Mouse (Mus musculus): Measurements from ENCODE around the gene Ecsit.

Gene Ecsit

GRCm38 (mm10) chr9:22050351-22050889 lies 34.8 kb downstream of the Ecsit start:
- peak in 1 of 2 experiments; percentile 52 for DNase-seq

GRCm38 (mm10) chr9:22049721-22050270 lies 35.4 kb downstream of the Ecsit start:
- DNase-seq, result no peak

- no peak for DNase-seq
Observed at GRCm38 (mm10) chr9:22049315-22049714, 35.9 kb downstream of the Ecsit start.

- no peak for DNase-seq
Observed at GRCm38 (mm10) chr9:22047329-22047728, 37.9 kb downstream of the Ecsit start.

GRCm38 (mm10) chr9:22041832-22042231 lies 43.4 kb downstream of the Ecsit start:
- DNase-seq, result no peak

- DNase-seq, result no peak
Observed at GRCm38 (mm10) chr9:22037826-22038225, 47.4 kb downstream of the Ecsit start.

- DNase-seq, result no peak
Observed at GRCm38 (mm10) chr9:22035300-22036044, 49.8 kb downstream of the Ecsit start.

GRCm38 (mm10) chr9:22030386-22030785 lies 54.9 kb downstream of the Ecsit start:
- DNase-seq, result no peak

- DNase-seq, result no peak
Observed at GRCm38 (mm10) chr9:22028467-22028866, 56.8 kb downstream of the Ecsit start.

- no peak for DNase-seq
Observed at GRCm38 (mm10) chr9:22024592-22024991, 60.6 kb downstream of the Ecsit start.
